Mouse (Mus musculus): ENCODE data around the gene Ston1.

Ston1 gene

GRCm38 (mm10) chr17:88626347-88626811, 28.9 kb downstream of the Ston1 start:
- peak; percentile 55 for DNase-seq

- peak; percentile 55 for DNase-seq
Measured at GRCm38 (mm10) chr17:88627150-88627549, 29.7 kb downstream of the Ston1 start.

- peak; percentile 83 for DNase-seq
Measured at GRCm38 (mm10) chr17:88628676-88629380, 31.3 kb downstream of the Ston1 start.

GRCm38 (mm10) chr17:88629381-88629759, 31.9 kb downstream of the Ston1 start:
- no peak for DNase-seq

- DNase-seq = peak; percentile 62
Measured at GRCm38 (mm10) chr17:88629931-88630553, 32.6 kb downstream of the Ston1 start.

GRCm38 (mm10) chr17:88630554-88630948, 33.1 kb downstream of the Ston1 start:
- DNase-seq = peak; percentile 86

GRCm38 (mm10) chr17:88632631-88633030, 35.1 kb downstream of the Ston1 start:
- no peak for DNase-seq

- no peak for DNase-seq
Measured at GRCm38 (mm10) chr17:88636076-88636475, 38.6 kb downstream of the Ston1 start.

- peak; percentile 34 for DNase-seq
Measured at GRCm38 (mm10) chr17:88636587-88636986, 39.1 kb downstream of the Ston1 start.

GRCm38 (mm10) chr17:88641012-88641411, 43.5 kb downstream of the Ston1 start:
- DNase-seq = peak; percentile 86

GRCm38 (mm10) chr17:88641836-88642235, 44.4 kb downstream of the Ston1 start:
- no peak for DNase-seq

GRCm38 (mm10) chr17:88644876-88645275, 47.4 kb downstream of the Ston1 start:
- DNase-seq = no peak

GRCm38 (mm10) chr17:88645299-88645698, 47.8 kb downstream of the Ston1 start:
- DNase-seq = no peak

GRCm38 (mm10) chr17:88647149-88647548, 49.7 kb downstream of the Ston1 start:
- DNase-seq = no peak

GRCm38 (mm10) chr17:88652010-88652409, 54.5 kb downstream of the Ston1 start:
- peak; percentile 80 for DNase-seq

GRCm38 (mm10) chr17:88652702-88653374, 55.4 kb downstream of the Ston1 start:
- peak; percentile 86 for DNase-seq

GRCm38 (mm10) chr17:88653375-88653769, 55.9 kb downstream of the Ston1 start:
- DNase-seq = no peak

- DNase-seq = no peak
Measured at GRCm38 (mm10) chr17:88658510-88658909, 61.0 kb downstream of the Ston1 start.

GRCm38 (mm10) chr17:88666076-88666475, 68.6 kb downstream of the Ston1 start:
- DNase-seq = no peak

GRCm38 (mm10) chr17:88668452-88668851, 71.0 kb downstream of the Ston1 start, which contains the start of gene Gtf2a1l:
Gtf2a1l (plus strand) TSS chr17:88668660.
- peak; percentile 36 for DNase-seq

- DNase-seq = no peak
Measured at GRCm38 (mm10) chr17:88669921-88670320, 72.4 kb downstream of the Ston1 start.

GRCm38 (mm10) chr17:88670800-88671199, 73.3 kb downstream of the Ston1 start:
- no peak for DNase-seq
